Mouse (Mus musculus): ENCODE measurements at regions not wholly inside any gene's neighbourhood (a gene's known extent, or its start where the extent isn't known, plus 50 kb on each side); places are given as distances from the start of the nearest gene placed in this dataset.

GRCm38 (mm10) chr1:73824406-73825184 is 299.7 kb downstream of the Tns1 start:
- TF ChIP-seq NELFE (IDR thresholded peaks at IDR 0.05; ENCODE audit: low read depth, low read length) = no peak
- 0 out of 2 replicates have a peak, but pooled peaks have one; percentile 38 for TF ChIP-seq CHD2 (IDR thresholded peaks at IDR 0.05; ENCODE audit: low read length)
- peak; percentile 71; the same call in 1 of the 2 replicates for TF ChIP-seq RCOR1 (conservative IDR thresholded peaks at IDR 0.05; ENCODE audit: low read depth, low read length)
- no peak for TF ChIP-seq JUN (IDR thresholded peaks at IDR 0.05; ENCODE audit: insufficient read depth, low read depth, low read length)
- TF ChIP-seq CTCF (conservative IDR thresholded peaks at IDR 0.05 in 1 of 2, IDR thresholded peaks at IDR 0.05 in 1 of 2; ENCODE audit: low read depth in 2 of 2, low read length in 2 of 2) = no peak
- 0 out of 2 replicates have a peak, but pooled peaks have one; percentile 48 for TF ChIP-seq MAZ (IDR thresholded peaks at IDR 0.05; ENCODE audit: low read depth, low read length)
